Mouse (Mus musculus): Measurements from ENCODE around the gene Pank1.

Gene Pank1

GRCm38 (mm10) chr19:34878603-34879541 lies at the start of gene Pank1:
Pank1 (minus strand) TSS chr19:34879455.
- DNase-seq (ENCODE audit: low read depth, low spot score): peak; percentile 84

- DNase-seq (ENCODE audit: low read depth, low spot score): no peak
Observed at GRCm38 (mm10) chr19:34922603-34922963, 43.3 kb upstream of the Pank1 start.

- DNase-seq (ENCODE audit: low read depth, low spot score): peak; percentile 98
Observed at GRCm38 (mm10) chr19:34921652-34922602, 42.7 kb upstream of the Pank1 start, which contains the start of gene Kif20b. Kif20b (plus strand) TSS chr19:34922361.

- peak; percentile 44 for DNase-seq (ENCODE audit: low read depth, low spot score)
Observed at GRCm38 (mm10) chr19:34921253-34921651, 42.0 kb upstream of the Pank1 start.

GRCm38 (mm10) chr19:34920531-34920930 lies 41.3 kb upstream of the Pank1 start:
- DNase-seq (ENCODE audit: low read depth, low spot score): no peak

GRCm38 (mm10) chr19:34920066-34920465 lies 40.8 kb upstream of the Pank1 start:
- no peak for DNase-seq (ENCODE audit: low read depth, low spot score)

- DNase-seq (ENCODE audit: low read depth, low spot score): no peak
Observed at GRCm38 (mm10) chr19:34912366-34912765, 33.1 kb upstream of the Pank1 start.

- DNase-seq (ENCODE audit: low read depth, low spot score): no peak
Observed at GRCm38 (mm10) chr19:34906772-34907171, 27.5 kb upstream of the Pank1 start.

- no peak for DNase-seq (ENCODE audit: low read depth, low spot score)
Observed at GRCm38 (mm10) chr19:34905424-34905823, 26.2 kb upstream of the Pank1 start.

GRCm38 (mm10) chr19:34904032-34904431 lies 24.8 kb upstream of the Pank1 start:
- peak; percentile 83 for DNase-seq (ENCODE audit: low read depth, low spot score)

- DNase-seq (ENCODE audit: low read depth, low spot score): no peak
Observed at GRCm38 (mm10) chr19:34901735-34902134, 22.5 kb upstream of the Pank1 start.

- DNase-seq (ENCODE audit: low read depth, low spot score): no peak
Observed at GRCm38 (mm10) chr19:34901266-34901665, 22.0 kb upstream of the Pank1 start.

- DNase-seq (ENCODE audit: low read depth, low spot score): no peak
Observed at GRCm38 (mm10) chr19:34898941-34899340, 19.7 kb upstream of the Pank1 start.

GRCm38 (mm10) chr19:34897082-34897965 lies 18.1 kb upstream of the Pank1 start:
- no peak for DNase-seq (ENCODE audit: low read depth, low spot score)

GRCm38 (mm10) chr19:34895082-34895481 lies 15.8 kb upstream of the Pank1 start:
- no peak for DNase-seq (ENCODE audit: low read depth, low spot score)

- no peak for DNase-seq (ENCODE audit: low read depth, low spot score)
Observed at GRCm38 (mm10) chr19:34891590-34891989, 12.3 kb upstream of the Pank1 start.

GRCm38 (mm10) chr19:34890981-34891380 lies 11.7 kb upstream of the Pank1 start:
- DNase-seq (ENCODE audit: low read depth, low spot score): no peak

GRCm38 (mm10) chr19:34886324-34886723 lies 7.1 kb upstream of the Pank1 start:
- no peak for DNase-seq (ENCODE audit: low read depth, low spot score)

GRCm38 (mm10) chr19:34883526-34884224 lies 4.4 kb upstream of the Pank1 start:
- DNase-seq (ENCODE audit: low read depth, low spot score): no peak

- DNase-seq (ENCODE audit: low read depth, low spot score): no peak
Observed at GRCm38 (mm10) chr19:34882443-34882842, 3.2 kb upstream of the Pank1 start.

Data from ZHBTc4 (cell line).